Mouse (Mus musculus): Measurements from ENCODE around the gene Gm9495. TPM values are rescaled to one million over a fixed set of nuclear protein-coding genes. Genes with fewer than 3 reads are reported as not detected.
"Not testable (repeated sequence)": the region's sequence is repeated elsewhere in the genome, so short reads cannot be mapped to it uniquely, and the experiment has no call there.

Gene Gm9495
- not detected for total RNA-seq (2022)

GRCm38 (mm10) chr8:69453465-69453864, at the start of gene Gm9495:
Gm9495 (minus strand) TSS chr8:69453565.
- DNase-seq (ENCODE audit: low spot score) = not testable (repeated sequence)

- not testable (repeated sequence) for DNase-seq (ENCODE audit: low spot score)
Observed at GRCm38 (mm10) chr8:69474946-69475345, 21.6 kb upstream of the Gm9495 start.

- not testable (repeated sequence) for DNase-seq (ENCODE audit: low spot score)
Observed at GRCm38 (mm10) chr8:69420018-69420417, 33.3 kb downstream of the Gm9495 start.

- DNase-seq (ENCODE audit: low spot score) = no peak
Observed at GRCm38 (mm10) chr8:69414326-69414725, 39.0 kb downstream of the Gm9495 start.

- DNase-seq (ENCODE audit: low spot score) = no peak
Observed at GRCm38 (mm10) chr8:69404768-69405167, 48.6 kb downstream of the Gm9495 start.

- DNase-seq (ENCODE audit: low spot score) = peak; percentile 7
Observed at GRCm38 (mm10) chr8:69399956-69400443, 53.4 kb downstream of the Gm9495 start.

- peak; percentile 50 for DNase-seq (ENCODE audit: low spot score)
Observed at GRCm38 (mm10) chr8:69399181-69399955, 54.0 kb downstream of the Gm9495 start.

- DNase-seq (ENCODE audit: low spot score) = no peak
Observed at GRCm38 (mm10) chr8:69396196-69396595, 57.2 kb downstream of the Gm9495 start.

- DNase-seq (ENCODE audit: low spot score) = peak; percentile 91
Observed at GRCm38 (mm10) chr8:69395050-69395789, 58.1 kb downstream of the Gm9495 start.

GRCm38 (mm10) chr8:69384361-69384760, 69.0 kb downstream of the Gm9495 start:
- no peak for DNase-seq (ENCODE audit: low spot score)

Other genes starting within 250 kb of the Gm9495 start
- gene Zfp930, start 244.5 kb downstream of the Gm9495 start, total RNA-seq (2022) = 10 to 100 TPM in 1 of 4 experiments, 1 to 10 TPM in 3; 8.4 to 10.9 (median 9.1) TPM
- gene D130040H23Rik, start 182.5 kb downstream of the Gm9495 start, total RNA-seq (2022) = 1 to 10 TPM in 1 of 4 experiments, under 1 TPM in 3; 0.66 to 1.2 (median 0.93) TPM
- gene Gm7697, start 69.4 kb upstream of the Gm9495 start, total RNA-seq (2022) = not detected
- gene Zfp868, start 172.0 kb upstream of the Gm9495 start, total RNA-seq (2022) = 1 to 10 TPM; 6.5 to 8.4 (median 7.3) TPM
- 1 to 10 TPM; 1.2 to 1.3 (median 1.3) TPM for gene Zfp964, start 200.9 kb upstream of the Gm9495 start, total RNA-seq (2022)

All from heart, adult 8-10 months (tissue).